Mouse (Mus musculus) neural tube, embryonic 13.5 days (tissue): ENCODE results near the gene Syce1. TPM values are rescaled to one million over a fixed set of nuclear protein-coding genes. Genes with fewer than 3 reads are reported as not detected.

Experiments
- ATAC-seq: fragments of 200-750 bp; cut with Nextera tagmentation; 2 replicates; pipeline ENCODE4 v1.8.0; 2017; ENCODE audit warnings: low read depth, mild to moderate bottlenecking, moderate TSS enrichment, moderate library complexity
- H3K27ac ChIP-seq: fragments of 300-500 bp; sonication (generic); replicated peaks from 2 replicates; pipeline ENCODE4 v1.5.1; 2015; ENCODE audit warnings: moderate library complexity, mild to moderate bottlenecking, inconsistent platforms
- H3K27me3 ChIP-seq: fragments of 300-500 bp; sonication (generic); 2 replicates; pipeline ENCODE4 v1.6.1; 2015; ENCODE audit warnings: mild to moderate bottlenecking, inconsistent platforms
- H3K36me3 ChIP-seq: fragments of 300-500 bp; sonication (generic); 2 replicates; pipeline ENCODE4 v1.6.1; 2015; ENCODE audit warnings: mild to moderate bottlenecking, inconsistent platforms
- H3K4me1 ChIP-seq: fragments of 300-500 bp; sonication (generic); replicated peaks from 2 replicates; pipeline ENCODE4 v1.6.1; 2015; ENCODE audit warnings: inconsistent platforms
- H3K4me2 ChIP-seq: fragments of 300-500 bp; sonication (generic); 2 replicates; pipeline ENCODE4 v1.6.1; 2015; ENCODE audit warnings: inconsistent platforms, mild to moderate bottlenecking, moderate library complexity
- H3K4me3 ChIP-seq: fragments of 300-500 bp; sonication (generic); 2 replicates; pipeline ENCODE4 v1.5.1; 2015; ENCODE audit warnings: mild to moderate bottlenecking, inconsistent platforms
- H3K9ac ChIP-seq: fragments of 300-500 bp; sonication (generic); 2 replicates; pipeline ENCODE4 v1.6.1; 2015; ENCODE audit warnings: moderate library complexity, mild to moderate bottlenecking, inconsistent platforms
- H3K9me3 ChIP-seq: fragments of 300-500 bp; sonication (generic); 2 replicates; pipeline ENCODE4 v1.6.1; 2016; ENCODE audit warnings: inconsistent platforms
- whole genome bisulfite sequencing: fragments of 180-500 bp; shearing (Covaris S2); methylation state at CpG from one replicate; pipeline ENCODE4 v1.1.7; 2015; 5-methylcytosine and 5-hydroxymethylcytosine counted together
- polyA plus RNA-seq: library from polyadenylated mRNA; unstranded; fragments of >200 nt; fragmentation: Nextera tagmentation; extraction: Ambion mirVana; gene quantifications from 2 replicates; pipeline ENCODE4 v1.2.1, GENCODE M21; 2015

The Syce1 gene
- polyA plus RNA-seq, 1 experiment from 2014 or later: 0.13 TPM

GRCm38 (mm10) chr7:140760647-140761046 is 27.0 kb downstream of the Syce1 start:
- no peak for ATAC-seq
- Histone ChIP-seq H3K4me1 (no peaks in the 10 kb centered on the region), H3K4me2 (no peak overlapping the region), H3K27me3 (no peaks in the 10 kb centered on the region), H3K9ac (no peak overlapping the region), H3K9me3 (no peaks in the 10 kb centered on the region), H3K4me3 (no peak overlapping the region), H3K27ac (no peak overlapping the region), H3K36me3 (no peaks in the 10 kb centered on the region)

GRCm38 (mm10) chr7:140756151-140756854 is 31.3 kb downstream of the Syce1 start:
- Histone ChIP-seq H3K4me1 (no peaks in the 10 kb centered on the region), H3K27me3 (no peaks in the 10 kb centered on the region), H3K9me3 (peaks cover 6% of the 10 kb centered on the region; the same call in 1 of the 2 replicates), H3K9ac (no peak overlapping the region), H3K4me2 (no peak overlapping the region), H3K36me3 (no peaks in the 10 kb centered on the region), H3K4me3 (no peak overlapping the region), H3K27ac (no peak overlapping the region)
- 78% methylated on average over 4 of the region's 4 CpGs for WGBS
- ATAC-seq: no peak

GRCm38 (mm10) chr7:140754556-140754955 is 33.1 kb downstream of the Syce1 start:
- no peaks in the 10 kb centered on the region for H3K4me1 ChIP-seq

GRCm38 (mm10) chr7:140748827-140749160 is 38.9 kb downstream of the Syce1 start:
- WGBS: 87% methylated on average over 3 of the region's 3 CpGs
- H3K4me2 ChIP-seq: no peak overlapping the region
- no peaks in the 10 kb centered on the region for H3K36me3 ChIP-seq
- no peaks in the 10 kb centered on the region for H3K27me3 ChIP-seq
- H3K4me3 ChIP-seq: no peak overlapping the region
- no peaks in the 10 kb centered on the region for H3K9me3 ChIP-seq
- H3K27ac ChIP-seq: no peak overlapping the region
- no peak overlapping the region for H3K9ac ChIP-seq
- no peak for ATAC-seq
- no peaks in the 10 kb centered on the region for H3K4me1 ChIP-seq

More at GRCm38 (mm10) chr7:140754556-140754955, 33.1 kb downstream of the Syce1 start:
- ATAC-seq: no peak
- Histone ChIP-seq H3K4me3 (no peak overlapping the region), H3K27ac (no peak overlapping the region), H3K27me3 (no peaks in the 10 kb centered on the region), H3K4me2 (no peak overlapping the region), H3K9ac (no peak overlapping the region), H3K9me3 (peaks cover 6% of the 10 kb centered on the region; the same call in 1 of the 2 replicates), H3K36me3 (no peaks in the 10 kb centered on the region)

GRCm38 (mm10) chr7:140748116-140748826 is 39.4 kb downstream of the Syce1 start:
- no peak overlapping the region for H3K27ac ChIP-seq
- no peaks in the 10 kb centered on the region for H3K36me3 ChIP-seq
- H3K4me3 ChIP-seq: no peak overlapping the region
- no peaks in the 10 kb centered on the region for H3K4me1 ChIP-seq
- 82% methylated on average over 6 of the region's 6 CpGs for WGBS
- no peak overlapping the region for H3K4me2 ChIP-seq
- no peaks in the 10 kb centered on the region for H3K27me3 ChIP-seq
- no peaks in the 10 kb centered on the region for H3K9me3 ChIP-seq
- no peak overlapping the region for H3K9ac ChIP-seq
- ATAC-seq: no peak

DNA sequence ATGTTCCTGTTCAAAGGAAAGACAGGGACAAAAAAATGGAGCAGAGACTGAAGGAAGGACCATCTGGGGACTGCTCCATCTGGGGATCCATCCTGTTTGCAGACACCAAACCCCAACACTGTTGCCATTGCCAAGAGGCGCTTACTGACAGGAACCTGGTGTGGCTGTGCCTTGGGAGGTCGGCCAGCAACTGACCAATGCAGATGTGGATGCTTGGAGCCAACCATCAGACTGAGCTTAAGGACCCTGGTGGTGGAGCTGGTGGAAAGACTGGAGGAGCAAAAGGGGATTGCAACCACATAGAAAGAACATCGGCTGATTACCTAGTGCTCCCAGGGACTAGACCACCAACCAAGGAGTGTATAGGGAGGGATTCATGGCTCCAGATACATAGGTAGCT is 40.2 kb downstream of the Syce1 start:
- Histone ChIP-seq H3K27ac (no peak overlapping the region), H3K9ac (no peak overlapping the region), H3K4me3 (no peak overlapping the region), H3K27me3 (no peaks in the 10 kb centered on the region), H3K4me1 (no peaks in the 10 kb centered on the region), H3K9me3 (no peaks in the 10 kb centered on the region), H3K4me2 (no peak overlapping the region), H3K36me3 (no peaks in the 10 kb centered on the region)
- no peak for ATAC-seq
- 87% methylated on average over 3 of the region's 3 CpGs for WGBS

DNA sequence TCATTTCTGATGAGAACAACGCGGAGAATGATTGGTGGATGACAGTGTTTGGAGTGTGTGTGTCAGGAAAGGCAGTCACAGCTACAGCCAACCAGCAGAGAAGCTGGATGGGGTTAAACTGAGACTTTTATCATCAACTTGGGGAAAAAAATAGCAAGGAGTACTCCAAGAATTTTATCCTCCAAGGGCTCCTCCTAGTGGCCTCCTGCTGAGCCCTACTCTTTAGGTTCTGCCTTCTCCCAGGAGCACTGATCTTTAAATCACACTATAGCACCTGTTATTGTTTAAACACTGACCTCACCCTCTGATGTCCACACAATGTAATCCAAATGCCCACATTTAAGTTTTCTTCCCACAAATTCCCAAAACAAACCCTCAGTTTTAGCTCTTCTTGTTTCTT is 54.5 kb downstream of the Syce1 start:
- 76% methylated on average over 2 of the region's 2 CpGs for WGBS
- Histone ChIP-seq H3K36me3 (no peaks in the 10 kb centered on the region), H3K4me2 (no peak overlapping the region), H3K4me3 (no peak overlapping the region), H3K4me1 (no peaks in the 10 kb centered on the region), H3K27me3 (no peaks in the 10 kb centered on the region), H3K9me3 (no peaks in the 10 kb centered on the region), H3K27ac (no peak overlapping the region), H3K9ac (no peak overlapping the region)
- ATAC-seq: no peak

Other genes starting within 250 kb of the Syce1 start
- gene Olfr538, start 220.0 kb downstream of the Syce1 start, polyA plus RNA-seq: not detected in 2 replicates
- not detected in 2 replicates for gene Olfr46, start 186.6 kb downstream of the Syce1 start, polyA plus RNA-seq
- not detected in 2 replicates for gene Olfr61, start 158.9 kb downstream of the Syce1 start, polyA plus RNA-seq
- gene Olfr53, start 141.4 kb downstream of the Syce1 start, polyA plus RNA-seq: not detected in 2 replicates
- gene Olfr539, start 127.9 kb downstream of the Syce1 start, polyA plus RNA-seq: 0.07 TPM in 1 of 2 replicates, not detected in the other
- gene Olfr45, start 105.9 kb downstream of the Syce1 start, polyA plus RNA-seq: not detected in 2 replicates
- gene Olfr541, start 90.6 kb downstream of the Syce1 start, polyA plus RNA-seq: not detected in 2 replicates
- gene Cyp2e1, start 24.1 kb downstream of the Syce1 start, polyA plus RNA-seq: not detected in 2 replicates
- gene Zfp941, start 34.3 kb upstream of the Syce1 start, polyA plus RNA-seq: 21.5 and 24.8 TPM in 2 replicates
- not detected in 2 replicates for gene Urah, start 47.2 kb upstream of the Syce1 start, polyA plus RNA-seq
- gene Scgb1c1, start 57.7 kb upstream of the Syce1 start, polyA plus RNA-seq: not detected in 2 replicates
- not detected in 2 replicates for gene Odf3, start 60.0 kb upstream of the Syce1 start, polyA plus RNA-seq
- gene Gm45785, start 68.5 kb upstream of the Syce1 start, polyA plus RNA-seq: 1.4 TPM in 1 of 2 replicates, not detected in the other
- gene Ric8a, start 69.1 kb upstream of the Syce1 start, polyA plus RNA-seq: 99.1 and 107 TPM in 2 replicates
- gene Bet1l, start 69.7 kb upstream of the Syce1 start, polyA plus RNA-seq: 42.4 and 48.1 TPM in 2 replicates
- gene Psmd13, start 94.1 kb upstream of the Syce1 start, polyA plus RNA-seq: 258 and 283 TPM in 2 replicates
- 42.3 and 46.8 TPM in 2 replicates for gene Sirt3, start 94.5 kb upstream of the Syce1 start, polyA plus RNA-seq
- 0.91 TPM in 1 of 2 replicates, not detected in the other for gene Cox8b, start 112.6 kb upstream of the Syce1 start, polyA plus RNA-seq
- 0.10 and 0.18 TPM in 2 replicates for gene Nlrp6, start 133.1 kb upstream of the Syce1 start, polyA plus RNA-seq
- 7.6 and 8.2 TPM in 2 replicates for gene Pgghg, start 153.5 kb upstream of the Syce1 start, polyA plus RNA-seq
- gene Ifitm5, start 162.4 kb upstream of the Syce1 start, polyA plus RNA-seq: 1.4 and 2.1 TPM in 2 replicates
- not detected in 2 replicates for gene Gm45717, start 168.1 kb upstream of the Syce1 start, polyA plus RNA-seq
- gene Ifitm2, start 168.1 kb upstream of the Syce1 start, polyA plus RNA-seq: 271 and 311 TPM in 2 replicates
- 20.3 and 26.7 TPM in 2 replicates for gene Ifitm1, start 179.4 kb upstream of the Syce1 start, polyA plus RNA-seq
- gene Ifitm3, start 222.9 kb upstream of the Syce1 start, polyA plus RNA-seq: 35.9 and 40.0 TPM in 2 replicates
- 0.63 and 0.81 TPM in 2 replicates for gene Ifitm6, start 230.1 kb upstream of the Syce1 start, polyA plus RNA-seq
- gene Gm17387, start 241.3 kb upstream of the Syce1 start, polyA plus RNA-seq: not detected in 2 replicates